In genomic region chr14:34501447-34501803, GRCm38 (mm10) we compare ENCODE assay signal across 8 mouse cellular contexts. TPM values are rescaled to one million over a fixed set of nuclear protein-coding genes. Genes with fewer than 3 reads are reported as not detected.
DNase-seq lines count a peak whose midpoint lies in the region; ATAC-seq and TF ChIP-seq lines count a peak whose summit lies in the region.

No protein-coding gene starts in this region.

- H3K4me1 ChIP-seq in kidney, embryonic 15.5 days: peaks cover 33% of the 10 kb centered on the region
- no peaks in the 10 kb centered on the region; a peak in 1 of 4 replicates for H3K4me1 ChIP-seq in MEL (ENCODE audit: control insufficient read depth in 1 of 2, insufficient read depth in 2 of 2, low read length in 2 of 2)
- peaks cover 51% of the 10 kb centered on the region for H3K4me1 ChIP-seq in forebrain, embryonic 15.5 days
- H3K4me1 ChIP-seq in liver, embryonic 16.5 days (ENCODE audit: control insufficient read depth, low read depth, low read length): no peaks in the 10 kb centered on the region

- no peak for TF ChIP-seq EP300 in MEL (IDR thresholded peaks at IDR 0.05; ENCODE audit: low read depth in 1 of 2, low read length in 2 of 2)

- H3K4me3 ChIP-seq in kidney, embryonic 15.5 days (replicated peaks): peak overlapping the region; percentile 93
- peak overlapping the region; percentile 77 to 90 for H3K4me3 ChIP-seq in MEL (ENCODE audit: control insufficient read depth in 1 of 2, insufficient read depth in 1 of 2, low read depth in 2 of 2, low read length in 2 of 2)
- H3K4me3 ChIP-seq in forebrain, embryonic 15.5 days: peak overlapping the region; percentile 87
- peak overlapping the region; percentile 67 for H3K4me3 ChIP-seq in liver, embryonic 16.5 days (ENCODE audit: low read depth, low read length)

- no peaks in the 10 kb centered on the region for H3K36me3 ChIP-seq in kidney, embryonic 15.5 days
- no peaks in the 10 kb centered on the region; a peak in 1 of 4 replicates for H3K36me3 ChIP-seq in MEL (ENCODE audit: control insufficient read depth in 1 of 2, insufficient read depth in 2 of 2, low read length in 2 of 2)
- H3K36me3 ChIP-seq in forebrain, embryonic 15.5 days: no peaks in the 10 kb centered on the region
- H3K36me3 ChIP-seq in liver, embryonic 16.5 days (ENCODE audit: control insufficient read depth, insufficient read depth): no peaks in the 10 kb centered on the region

- no peaks in the 10 kb centered on the region for H3K9me3 ChIP-seq in kidney, embryonic 15.5 days (replicated peaks)
- no peaks in the 10 kb centered on the region for H3K9me3 ChIP-seq in MEL (replicated peaks; ENCODE audit: insufficient read depth, low read length)
- no peaks in the 10 kb centered on the region for H3K9me3 ChIP-seq in forebrain, embryonic 15.5 days
- H3K9me3 ChIP-seq in liver, embryonic 16.5 days (replicated peaks; ENCODE audit: control insufficient read depth, low read length): no peaks in the 10 kb centered on the region

- no peak for TF ChIP-seq POLR2A in MEL (IDR thresholded peaks at IDR 0.05; ENCODE audit: control insufficient read depth in 1 of 2, insufficient read depth in 1 of 2, low read depth in 1 of 2, low read length in 2 of 2, poor library complexity in 1 of 2)

- 0 out of 2 replicates have a peak, but pooled peaks cover 4% of the 10 kb centered on the region for H3K27me3 ChIP-seq in kidney, embryonic 15.5 days
- H3K27me3 ChIP-seq in MEL (ENCODE audit: control insufficient read depth in 1 of 2, insufficient read depth in 2 of 2, low read length in 2 of 2): no peaks in the 10 kb centered on the region
- H3K27me3 ChIP-seq in forebrain, embryonic 15.5 days: no peaks in the 10 kb centered on the region
- peaks cover 43% of the 10 kb centered on the region for H3K27me3 ChIP-seq in liver, embryonic 16.5 days (ENCODE audit: control insufficient read depth, insufficient read depth, low read depth, low read length)

- H3K4me2 ChIP-seq in kidney, embryonic 15.5 days: peak overlapping the region; percentile 68
- H3K4me2 ChIP-seq in forebrain, embryonic 15.5 days (replicated peaks): peak overlapping the region; percentile 53
- peak overlapping the region; percentile 75; the same call in 1 of the 2 replicates for H3K4me2 ChIP-seq in liver, embryonic 16.5 days (ENCODE audit: low read depth, low read length)

- H3K79me2 ChIP-seq in MEL (ENCODE audit: control insufficient read depth, insufficient read depth, low read length, poor library complexity): peaks cover 5% of the 10 kb centered on the region

- DNase-seq in kidney, adult 18-20 months: no peak
- DNase-seq in MEL (ENCODE audit: low read depth, low spot score): peak; percentile 46
- DNase-seq in ovary, postnatal 10 days (ENCODE audit: low spot score): no peak
- no peak for DNase-seq in ovary, postnatal 36 days (ENCODE audit: low spot score)
- DNase-seq in testis, postnatal 14 days (ENCODE audit: low spot score): no peak

- H3K27ac ChIP-seq in kidney, embryonic 15.5 days: peak overlapping the region; percentile 98
- no peak overlapping the region for H3K27ac ChIP-seq in MEL (ENCODE audit: control insufficient read depth, low read depth, low read length)
- H3K27ac ChIP-seq in forebrain, embryonic 15.5 days (replicated peaks): peak overlapping the region; percentile 94
- H3K27ac ChIP-seq in liver, embryonic 16.5 days (ENCODE audit: low read length): peak overlapping the region; percentile 80; the same call in 1 of the 2 replicates

- no peak for TF ChIP-seq RAD21 in MEL (IDR thresholded peaks at IDR 0.05; ENCODE audit: low read depth, low read length)

- no peak for TF ChIP-seq CTCF in MEL (IDR thresholded peaks at IDR 0.05 in 2 of 3, conservative IDR thresholded peaks at IDR 0.05 in 1 of 3; ENCODE audit: control insufficient read depth in 1 of 3, insufficient read depth in 1 of 3, low read depth in 2 of 3, low read length in 3 of 3, poor library complexity in 1 of 3, severe bottlenecking in 1 of 3)

- ATAC-seq in kidney, embryonic 15.5 days (replicated peaks; ENCODE audit: low FRiP score): no peak
- no peak for ATAC-seq in forebrain, embryonic 15.5 days (replicated peaks)
- no peak for ATAC-seq in liver, embryonic 16.5 days (ENCODE audit: low read depth)

- H3K9ac ChIP-seq in kidney, embryonic 15.5 days: peak overlapping the region; percentile 93
- peak overlapping the region; percentile 71 for H3K9ac ChIP-seq in MEL (ENCODE audit: control insufficient read depth, low read depth, low read length, poor library complexity, severe bottlenecking)
- peak overlapping the region; percentile 89 for H3K9ac ChIP-seq in forebrain, embryonic 15.5 days (replicated peaks)
- H3K9ac ChIP-seq in liver, embryonic 16.5 days (ENCODE audit: low read depth, low read length): peak overlapping the region; percentile 62; the same call in 1 of the 2 replicates

- under 1% methylated on average over 16 of the region's 16 CpGs for WGBS in kidney, embryonic 15.5 days
- WGBS in forebrain, embryonic 15.5 days: under 1% methylated on average over 16 of the region's 16 CpGs
- under 1% methylated on average over 16 of the region's 16 CpGs for WGBS in liver, embryonic 16.5 days (ENCODE audit: insufficient replicate concordance)

TF ChIP-seq in MEL, 35 proteins besides CTCF, POLR2A, EP300 and RAD21:
- TF ChIP-seq SMC3 (IDR thresholded peaks at IDR 0.05; ENCODE audit: low read depth, low read length): no peak
- peak; percentile 41; the same call in 1 of the 2 replicates for TF ChIP-seq RCOR1 (IDR thresholded peaks at IDR 0.05; ENCODE audit: low read depth, low read length)

RNA-seq across cellular contexts. Expression of gene Bmpr1a, which starts 1.7 kb away (rescaled TPM):
- 47.3 and 47.7 TPM in 2 replicates for polyA plus RNA-seq in kidney, embryonic 15.5 days (2015; fragmentation: Nextera tagmentation; extraction: Ambion mirVana)
- total RNA-seq in MEL (2012; rRNA removed): 3.1 and 3.6 TPM in 2 replicates
- polyA plus RNA-seq in MEL (2012; ENCODE audit: insufficient read depth in 1 of 2, insufficient read length in 2 of 2, low read depth in 1 of 2, low replicate concordance in 2 of 2, missing spikeins in 1 of 2): 1 to 10 TPM in 1 of 2 experiments, not detected in 1; 3.1 TPM
- 23.4 and 24.7 TPM in 2 replicates for polyA plus RNA-seq in forebrain, embryonic 15.5 days (2015; fragmentation: Nextera tagmentation; extraction: Ambion mirVana)
- polyA plus RNA-seq in liver, embryonic 16.5 days (2015; fragmentation: Nextera tagmentation; extraction: Ambion mirVana): 2.0 and 3.0 TPM in 2 replicates

RNA-seq across cellular contexts. Expression of gene 9230112D13Rik, which starts 21.2 kb away (rescaled TPM):
- not detected in 2 replicates for polyA plus RNA-seq in kidney, embryonic 15.5 days (2015; fragmentation: Nextera tagmentation; extraction: Ambion mirVana)
- total RNA-seq in MEL (2012; rRNA removed): not detected in 2 replicates
- polyA plus RNA-seq in MEL (2012; ENCODE audit: insufficient read depth in 1 of 2, insufficient read length in 2 of 2, low read depth in 1 of 2, low replicate concordance in 2 of 2, missing spikeins in 1 of 2): not detected
- not detected in 2 replicates for polyA plus RNA-seq in forebrain, embryonic 15.5 days (2015; fragmentation: Nextera tagmentation; extraction: Ambion mirVana)
- polyA plus RNA-seq in liver, embryonic 16.5 days (2015; fragmentation: Nextera tagmentation; extraction: Ambion mirVana): not detected in 2 replicates
